Mouse (Mus musculus) Muller cell, postnatal 12 days (primary cell): ENCODE measurements around the gene Defb21.

Experiments
- DNase-seq: peaks from one replicate; pipeline ENCODE4 v3.0.0-alpha.2; 2015; ENCODE audit errors: inconsistent ontology term

The Defb21 gene

GRCm38 (mm10) chr2:152604057-152604456 lies 31.5 kb downstream of the Defb21 start, which contains the start of gene Defb36:
Defb36 (plus strand) TSS chr2:152604327.
- DNase-seq, result no peak

GRCm38 (mm10) chr2:152607746-152608145 lies 35.2 kb downstream of the Defb21 start:
- no peak for DNase-seq

- DNase-seq, result no peak
Measured at GRCm38 (mm10) chr2:152608719-152609118, 36.2 kb downstream of the Defb21 start.

- no peak for DNase-seq
Measured at GRCm38 (mm10) chr2:152612193-152612592, 39.6 kb downstream of the Defb21 start.

GRCm38 (mm10) chr2:152615563-152615962 lies 43.0 kb downstream of the Defb21 start:
- DNase-seq, result peak; percentile 47

- DNase-seq, result no peak
Measured at GRCm38 (mm10) chr2:152616470-152616869, 43.9 kb downstream of the Defb21 start.

- DNase-seq, result no peak
Measured at GRCm38 (mm10) chr2:152617374-152617773, 44.8 kb downstream of the Defb21 start.

- no peak for DNase-seq
Measured at GRCm38 (mm10) chr2:152620367-152621134, 48.0 kb downstream of the Defb21 start.

GRCm38 (mm10) chr2:152622151-152622550 lies 49.6 kb downstream of the Defb21 start:
- no peak for DNase-seq

GRCm38 (mm10) chr2:152622953-152623352 lies 50.4 kb downstream of the Defb21 start, which contains the start of gene Defb25:
Defb25 (minus strand) TSS chr2:152623053.
- no peak for DNase-seq
